Mouse (Mus musculus) small intestine, adult 2 months (tissue): ENCODE data around the gene Tifa.
A peak's percentile ranks its signal among the peaks of the same experiment; 100 is the strongest.

ENCODE experiments used
- CTCF ChIP-seq: fragments of 200-500 bp; IDR thresholded peaks from 2 replicates; pipeline ENCODE4 v1.5.1; 2012; ENCODE audit warnings: low read depth, mild to moderate bottlenecking, control low read depth, inconsistent platforms, low read length, moderate library complexity, mixed read lengths; ENCODE audit not compliant: insufficient replicate concordance, insufficient read length; ENCODE audit errors: extremely low read depth
- POLR2A ChIP-seq: fragments of 200-500 bp; IDR thresholded peaks from 2 replicates; pipeline ENCODE4 v1.6.1; 2012; ENCODE audit warnings: low read depth, mild to moderate bottlenecking, control low read depth, inconsistent platforms, low read length, moderate library complexity

- no peak for TF ChIP-seq POLR2A
- TF ChIP-seq CTCF, result peak; percentile 86; the same call in 1 of the 2 replicates
Observed at GRCm38 (mm10) chr3:127853431-127854206, 64.0 kb downstream of the Tifa start.
